Mouse (Mus musculus) bone marrow, adult 2 months (tissue): ENCODE results near the gene Izumo1.

ENCODE experiments used
- CTCF ChIP-seq: fragments of 200-500 bp; IDR thresholded peaks from 2 replicates; pipeline ENCODE4 v1.5.1; 2011; ENCODE audit warnings: low read length, control low read depth; ENCODE audit not compliant: control insufficient read depth, insufficient read depth
- POLR2A ChIP-seq: fragments of 200-500 bp; IDR thresholded peaks from 2 replicates; pipeline ENCODE4 v1.6.1; 2011; ENCODE audit warnings: low read depth, mild to moderate bottlenecking, control low read depth, low read length, borderline replicate concordance; ENCODE audit not compliant: control insufficient read depth

DNA sequence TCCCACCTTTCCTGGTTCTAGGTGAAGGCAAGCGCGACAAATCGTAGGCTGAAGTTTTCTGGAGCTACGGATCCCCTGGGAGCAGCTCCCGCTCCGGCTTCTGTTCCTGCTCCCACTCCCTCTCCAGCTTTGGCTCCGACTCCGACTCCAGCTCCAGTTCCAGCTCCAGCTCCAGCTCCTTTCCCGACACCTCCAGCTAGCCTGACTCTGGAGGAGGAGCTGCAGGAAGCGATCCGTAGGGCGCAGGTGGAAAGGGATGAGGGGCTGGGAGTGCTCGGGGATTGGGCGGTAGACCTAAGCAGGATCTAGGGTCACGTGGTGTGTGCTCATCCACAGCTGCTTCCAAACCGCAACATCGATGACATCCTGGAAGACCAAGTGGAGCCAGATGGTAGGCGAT is 22.6 kb downstream of the Izumo1 start:
- TF ChIP-seq CTCF (no peak), POLR2A (no peak)
